Mouse (Mus musculus): ENCODE measurements at regions not wholly inside any gene's neighbourhood (a gene's known extent, or its start where the extent isn't known, plus 50 kb on each side); places are given as distances from the start of the nearest gene placed in this dataset.

DNA sequence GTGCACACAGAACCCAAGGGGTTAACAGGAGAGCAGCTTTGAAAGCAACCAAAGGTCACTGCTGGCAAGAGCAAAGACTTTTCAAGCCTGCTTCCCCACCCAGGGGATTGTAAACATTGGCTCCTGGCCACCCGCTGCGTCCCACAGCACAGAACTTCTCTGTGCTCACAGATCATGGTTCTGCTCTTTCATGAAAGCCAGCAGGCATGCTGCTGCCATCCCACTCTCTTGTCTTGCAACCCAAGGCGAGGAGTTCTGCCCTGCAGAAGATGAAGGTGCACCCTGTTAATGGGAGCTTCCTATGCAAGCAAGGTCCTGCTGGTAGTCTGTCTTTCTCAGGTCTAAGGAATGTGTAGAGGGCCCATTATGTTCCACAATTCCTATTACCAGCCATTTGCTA lies 95.8 kb downstream of the AU018091 start:
- peak; percentile 2 to 6 for DNase-seq
